12 mouse cellular contexts compared by ENCODE assay signal in the genomic region with DNA sequence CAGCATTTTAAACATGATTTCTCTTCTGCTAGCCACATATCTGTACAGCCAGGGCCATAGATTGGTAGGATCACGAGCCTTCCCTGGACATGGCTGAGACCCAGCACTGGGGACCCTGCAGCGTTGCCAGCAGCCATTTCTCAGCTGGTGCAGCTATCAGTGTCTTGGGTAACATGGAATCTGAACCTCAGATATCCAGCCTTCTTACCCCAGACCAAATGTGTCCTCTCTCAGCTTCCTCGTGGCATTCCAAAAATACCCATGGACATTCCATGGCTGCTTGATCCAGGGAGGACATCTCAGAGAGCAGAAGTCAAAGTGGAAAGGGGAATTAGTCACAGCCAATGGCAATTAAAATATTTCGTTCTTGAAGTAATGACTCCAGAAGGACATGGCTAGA.
DNase-seq lines count a peak whose midpoint lies in the region; ATAC-seq and TF ChIP-seq lines count a peak whose summit lies in the region.
"Had no signal": no experiment of that assay in that cellular context is flagged by ENCODE, and none has a peak within 500 bp of the region (broad histone marks: within the 10 kb centered on the region; RNA-seq: fewer than 3 reads in every experiment).

No protein-coding gene starts in this region.

- TF ChIP-seq POLR2A in lung, adult 2 months (IDR thresholded peaks at IDR 0.05; ENCODE audit: borderline replicate concordance, extremely low read depth, low read depth, low read length): no peak

- H3K36me3 ChIP-seq in heart, postnatal 0 days (replicated peaks; ENCODE audit: control insufficient read depth, insufficient read depth, low read length): no peaks in the 10 kb centered on the region
- H3K36me3 ChIP-seq in embryonic facial prominence, embryonic 14.5 days (ENCODE audit: control insufficient read depth, insufficient read depth, low read length): no peaks in the 10 kb centered on the region
- no peaks in the 10 kb centered on the region for H3K36me3 ChIP-seq in limb, embryonic 15.5 days

- H3K27ac ChIP-seq in heart, postnatal 0 days (ENCODE audit: low read depth): 0 out of 2 replicates have a peak overlapping the region, but pooled peaks have one; percentile 32
- peak overlapping the region; percentile 73 for H3K27ac ChIP-seq in embryonic facial prominence, embryonic 14.5 days (replicated peaks; ENCODE audit: low read depth, low read length)
- peak overlapping the region; percentile 57 for H3K27ac ChIP-seq in limb, embryonic 15.5 days

- no peak for TF ChIP-seq CTCF in heart, postnatal 0 days (IDR thresholded peaks at IDR 0.05; ENCODE audit: low read depth)
- TF ChIP-seq CTCF in lung, adult 2 months (IDR thresholded peaks at IDR 0.05; ENCODE audit: insufficient read depth, low read length): no peak

- no peak for TF ChIP-seq EP300 in heart, postnatal 0 days (IDR thresholded peaks at IDR 0.05; ENCODE audit: low read depth)

- DNase-seq in heart, postnatal 0 days (ENCODE audit: low spot score): no peak
- DNase-seq in heart, postnatal 14 days: no peak
- DNase-seq in lung, postnatal 25 days (ENCODE audit: low spot score): peak; percentile 39
- DNase-seq in lung, adult 2 months: no peak
- no peak for DNase-seq in embryonic facial prominence, embryonic 14.5 days (ENCODE audit: low spot score)
- DNase-seq in left cerebral cortex, adult 8-10 months (ENCODE audit: low spot score in 2 of 2): no peak
- no peak for DNase-seq in testis, postnatal 14 days (ENCODE audit: low spot score)
- DNase-seq: cerebellum, adult 11 months; kidney, postnatal 25 days; right cerebral cortex, postnatal 25 days; thymus, postnatal 25 days had no signal

- no peak overlapping the region for H3K9ac ChIP-seq in heart, postnatal 0 days (replicated peaks; ENCODE audit: low read depth, low read length)
- H3K9ac ChIP-seq in embryonic facial prominence, embryonic 14.5 days (ENCODE audit: low read depth, low read length): no peak overlapping the region
- H3K9ac ChIP-seq in limb, embryonic 15.5 days: no peak overlapping the region

- no peak overlapping the region for H3K4me3 ChIP-seq in heart, postnatal 0 days (ENCODE audit: low read depth, low read length)
- no peak overlapping the region for H3K4me3 ChIP-seq in lung, adult 2 months (replicated peaks; ENCODE audit: extremely low read depth, low read depth, low read length)
- no peak overlapping the region for H3K4me3 ChIP-seq in embryonic facial prominence, embryonic 14.5 days (ENCODE audit: low read depth, low read length)
- H3K4me3 ChIP-seq in limb, embryonic 15.5 days: no peak overlapping the region

- WGBS in heart, postnatal 0 days: 23% methylated on average over 4 of the region's 4 CpGs
- WGBS in lung, adult 2 months: 64% methylated on average over 4 of the region's 4 CpGs
- 36% methylated on average over 4 of the region's 4 CpGs for WGBS in embryonic facial prominence, embryonic 14.5 days
- WGBS in limb, embryonic 15.5 days: 33% methylated on average over 4 of the region's 4 CpGs

- peak; percentile 39; the same call in 1 of the 2 replicates for ATAC-seq in heart, postnatal 0 days (ENCODE audit: insufficient read depth, low read depth)
- no peak; the same call in 1 of the 2 replicates for ATAC-seq in embryonic facial prominence, embryonic 14.5 days (ENCODE audit: low read depth)
- no peak for ATAC-seq in limb, embryonic 15.5 days (ENCODE audit: insufficient number of reproducible peaks, low FRiP score, low TSS enrichment, low read depth)

- no peak overlapping the region for H3K4me2 ChIP-seq in heart, postnatal 0 days (ENCODE audit: low read depth, low read length)
- H3K4me2 ChIP-seq in embryonic facial prominence, embryonic 14.5 days (ENCODE audit: low read depth, low read length): no peak overlapping the region
- H3K4me2 ChIP-seq in limb, embryonic 15.5 days: no peak overlapping the region

- H3K4me1 ChIP-seq in heart, postnatal 0 days (ENCODE audit: control insufficient read depth, insufficient read depth): peaks cover 20% of the 10 kb centered on the region
- H3K4me1 ChIP-seq in lung, adult 2 months (ENCODE audit: control insufficient read depth, insufficient read depth, low read length): no peaks in the 10 kb centered on the region
- H3K4me1 ChIP-seq in embryonic facial prominence, embryonic 14.5 days (ENCODE audit: control insufficient read depth, insufficient read depth, low read length): peaks cover 51% of the 10 kb centered on the region
- H3K4me1 ChIP-seq in limb, embryonic 15.5 days: peaks cover 48% of the 10 kb centered on the region

- no peaks in the 10 kb centered on the region for H3K9me3 ChIP-seq in heart, postnatal 0 days (replicated peaks; ENCODE audit: control insufficient read depth, low read length)
- H3K9me3 ChIP-seq in embryonic facial prominence, embryonic 14.5 days (ENCODE audit: control insufficient read depth, low read length): no peaks in the 10 kb centered on the region
- no peaks in the 10 kb centered on the region for H3K9me3 ChIP-seq in limb, embryonic 15.5 days

- no peaks in the 10 kb centered on the region for H3K27me3 ChIP-seq in heart, postnatal 0 days (ENCODE audit: control insufficient read depth, insufficient read depth, low read length)
- H3K27me3 ChIP-seq in embryonic facial prominence, embryonic 14.5 days (replicated peaks; ENCODE audit: control insufficient read depth, insufficient read depth, low read length): no peaks in the 10 kb centered on the region
- no peaks in the 10 kb centered on the region for H3K27me3 ChIP-seq in limb, embryonic 15.5 days

- intact Hi-C loops in heart, postnatal 14 days (cut with DNase I): loop anchor here (10.0 kb wide), 1 partner anchor 526 kb away; no protein-coding TSS in a partner anchor
